Mouse (Mus musculus) intestine, postnatal 0 days (tissue): Measurements from ENCODE around the gene Prom1. TPM values are rescaled to one million over a fixed set of nuclear protein-coding genes. Genes with fewer than 3 reads are reported as not detected.

ENCODE experiments used
- ATAC-seq: fragments of 200-750 bp; cut with Nextera tagmentation; 2 replicates; pipeline ENCODE4 v1.8.0; 2017; ENCODE audit warnings: mild to moderate bottlenecking, moderate TSS enrichment, moderate library complexity
- H3K27ac ChIP-seq: fragments of 300-500 bp; sonication (generic); 2 replicates; pipeline ENCODE4 v1.5.1; 2014; ENCODE audit warnings: mild to moderate bottlenecking, low read depth, low read length, moderate library complexity
- H3K27me3 ChIP-seq: fragments of 300-500 bp; sonication (generic); replicated peaks from 2 replicates; pipeline ENCODE4 v1.6.1; 2014; ENCODE audit warnings: low read length, mixed read lengths; ENCODE audit not compliant: control insufficient read depth, insufficient read depth
- H3K36me3 ChIP-seq: fragments of 300-500 bp; sonication (generic); 2 replicates; pipeline ENCODE4 v1.6.1; 2014; ENCODE audit warnings: mild to moderate bottlenecking, moderate library complexity; ENCODE audit not compliant: control insufficient read depth, insufficient read depth
- H3K4me1 ChIP-seq: fragments of 300-500 bp; sonication (generic); replicated peaks from 2 replicates; pipeline ENCODE4 v1.6.1; 2014; ENCODE audit warnings: antibody characterized with exemption, low read length, mixed read lengths; ENCODE audit not compliant: control insufficient read depth, insufficient read depth
- H3K4me2 ChIP-seq: fragments of 300-500 bp; sonication (generic); replicated peaks from 2 replicates; pipeline ENCODE4 v1.6.1; 2014; ENCODE audit warnings: low read depth, mild to moderate bottlenecking, moderate library complexity
- H3K4me3 ChIP-seq: fragments of 300-500 bp; sonication (generic); 2 replicates; pipeline ENCODE4 v1.5.1; 2014; ENCODE audit warnings: low read depth, low read length
- H3K9ac ChIP-seq: fragments of 300-500 bp; sonication (generic); 2 replicates; pipeline ENCODE4 v1.6.1; 2014; ENCODE audit warnings: mild to moderate bottlenecking, low read depth, low read length
- H3K9me3 ChIP-seq: fragments of 300-500 bp; sonication (generic); 2 replicates; pipeline ENCODE4 v1.6.1; 2016; ENCODE audit warnings: mixed run types; ENCODE audit not compliant: control insufficient read depth
- CTCF ChIP-seq: sonication (generic); IDR thresholded peaks from 2 replicates; pipeline ENCODE4 v1.5.1; 2016; ENCODE audit warnings: low read depth, mild to moderate bottlenecking, control low read depth, antibody characterized with exemption, moderate library complexity
- WGBS: fragments of 180-500 bp; shearing (Covaris S2); extraction: QIAGEN DNeasy Blood & Tissue Kit; methylation state at CpG from one replicate; pipeline ENCODE4 v1.1.7; 2014; 5-methylcytosine and 5-hydroxymethylcytosine counted together
- polyA plus RNA-seq: library from polyadenylated mRNA; unstranded; fragments of >200 nt; fragmentation: Nextera tagmentation; extraction: Ambion mirVana; gene quantifications from 2 replicates; pipeline ENCODE4 v1.2.1, GENCODE M21; 2015

The Prom1 gene
- polyA plus RNA-seq, 1 experiment from 2014 or later: 14.0 TPM

GRCm38 (mm10) chr5:44103121-44103520 is 1.3 kb upstream of the Prom1 start:
- H3K9ac ChIP-seq: no peak overlapping the region
- H3K36me3 ChIP-seq: no peaks in the 10 kb centered on the region
- no peak overlapping the region for H3K4me2 ChIP-seq
- no peak for TF ChIP-seq CTCF
- 0 out of 2 replicates have a peak, but pooled peaks cover 4% of the 10 kb centered on the region for H3K4me1 ChIP-seq
- no peak overlapping the region for H3K4me3 ChIP-seq
- no peaks in the 10 kb centered on the region for H3K27me3 ChIP-seq
- H3K27ac ChIP-seq: no peak overlapping the region
- WGBS: 69% methylated on average over 7 of the region's 7 CpGs
- ATAC-seq: no peak
- no peaks in the 10 kb centered on the region for H3K9me3 ChIP-seq

DNA sequence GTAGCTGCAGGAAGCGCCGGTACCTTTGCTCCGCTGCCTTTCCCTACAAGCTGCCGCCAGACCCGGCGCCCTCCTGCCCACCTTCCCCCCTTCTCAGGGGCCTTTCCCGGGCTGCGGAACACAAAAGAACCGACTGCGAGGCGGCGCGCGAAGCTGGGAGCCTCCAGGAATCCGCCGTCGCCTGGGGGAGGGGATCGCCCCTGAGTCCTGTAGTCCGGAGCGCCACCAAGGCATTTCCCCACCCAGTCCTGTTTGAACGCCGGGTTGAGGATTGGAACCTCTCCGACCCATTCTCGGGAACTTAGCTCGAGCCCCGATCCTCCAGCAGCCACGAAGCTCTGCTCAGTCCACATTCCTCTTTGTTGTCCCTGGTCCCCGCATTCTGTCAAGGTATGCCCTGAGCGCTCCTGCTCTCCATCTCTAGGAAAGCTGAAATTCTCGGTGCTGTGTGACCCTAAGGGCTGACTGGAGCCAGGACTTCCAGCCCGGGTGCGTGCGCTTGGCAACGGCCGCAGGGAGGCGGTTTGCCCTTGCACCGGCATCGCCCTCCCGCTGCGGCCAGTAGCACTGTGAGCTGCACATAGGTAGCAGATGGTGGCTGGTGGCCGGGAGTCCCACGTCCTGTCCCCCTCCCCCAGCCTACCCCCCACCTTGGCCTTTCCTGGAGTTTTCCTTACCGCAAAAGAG is 1.1 kb downstream of the Prom1 start:
- Histone ChIP-seq H3K9ac (peak overlapping the region; percentile 57), H3K9me3 (no peaks in the 10 kb centered on the region), H3K36me3 (no peaks in the 10 kb centered on the region), H3K27ac (no peak overlapping the region; the same call in 1 of the 2 replicates), H3K27me3 (no peaks in the 10 kb centered on the region), H3K4me3 (peak overlapping the region; percentile 52), H3K4me1 (0 out of 2 replicates have a peak, but pooled peaks cover 4% of the 10 kb centered on the region), H3K4me2 (peak overlapping the region; percentile 94)
- peak; percentile 53 for TF ChIP-seq CTCF
- WGBS: under 1% methylated on average over 43 of the region's 43 CpGs
- ATAC-seq: 0 out of 2 replicates have a peak, but pooled peaks have one; percentile 39

- Histone ChIP-seq H3K4me1 (0 out of 2 replicates have a peak, but pooled peaks cover 4% of the 10 kb centered on the region), H3K4me3 (peak overlapping the region; percentile 52), H3K9ac (peak overlapping the region; percentile 57), H3K4me2 (peak overlapping the region; percentile 94), H3K9me3 (no peaks in the 10 kb centered on the region), H3K27me3 (no peaks in the 10 kb centered on the region), H3K36me3 (no peaks in the 10 kb centered on the region), H3K27ac (no peak overlapping the region)
- TF ChIP-seq CTCF: no peak
- 5% methylated on average over 12 of the region's 12 CpGs for WGBS
- no peak for ATAC-seq
Observed at GRCm38 (mm10) chr5:44100187-44100543, 1.7 kb downstream of the Prom1 start.

DNA sequence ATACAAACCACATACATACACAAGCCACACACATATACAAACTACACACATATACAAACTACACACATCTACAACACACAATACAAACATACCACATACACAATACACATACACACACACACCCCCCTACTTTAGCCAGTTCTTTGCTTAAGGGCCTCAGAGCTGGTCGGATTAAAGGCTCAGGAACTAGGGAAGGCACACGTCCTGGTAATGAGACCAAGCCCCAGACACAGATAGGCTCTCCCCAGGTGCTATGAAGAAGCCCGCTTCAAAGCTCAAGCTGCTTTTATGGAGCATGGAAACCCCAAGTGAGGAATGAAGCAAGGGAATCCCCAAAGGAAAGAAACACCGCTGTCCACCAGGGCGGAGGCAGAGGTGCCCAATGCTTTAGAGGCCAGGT is 4.8 kb downstream of the Prom1 start:
- H3K27ac ChIP-seq: no peak overlapping the region
- peaks cover 8% of the 10 kb centered on the region; the same call in 1 of the 2 replicates for H3K36me3 ChIP-seq
- ATAC-seq: no peak
- H3K9ac ChIP-seq: no peak overlapping the region
- H3K4me1 ChIP-seq: 0 out of 2 replicates have a peak, but pooled peaks cover 4% of the 10 kb centered on the region
- H3K9me3 ChIP-seq: no peaks in the 10 kb centered on the region
- H3K4me2 ChIP-seq: no peak overlapping the region
- 60% methylated on average over 5 of the region's 5 CpGs for WGBS
- H3K4me3 ChIP-seq: no peak overlapping the region
- peak; percentile 23; the same call in 1 of the 2 replicates for TF ChIP-seq CTCF
- H3K27me3 ChIP-seq: no peaks in the 10 kb centered on the region

GRCm38 (mm10) chr5:44096106-44096505 is 5.7 kb downstream of the Prom1 start:
- WGBS: 49% methylated on average over 10 of the region's 10 CpGs
- Histone ChIP-seq H3K4me3 (no peak overlapping the region), H3K9ac (no peak overlapping the region), H3K27me3 (no peaks in the 10 kb centered on the region), H3K4me1 (0 out of 2 replicates have a peak, but pooled peaks cover 4% of the 10 kb centered on the region), H3K27ac (no peak overlapping the region), H3K36me3 (peaks cover 8% of the 10 kb centered on the region; the same call in 1 of the 2 replicates), H3K9me3 (no peaks in the 10 kb centered on the region), H3K4me2 (0 out of 2 replicates have a peak overlapping the region, but pooled peaks have one; percentile 1)
- no peak for TF ChIP-seq CTCF
- ATAC-seq: no peak

GRCm38 (mm10) chr5:44095697-44096096 is 6.1 kb downstream of the Prom1 start:
- TF ChIP-seq CTCF: no peak
- H3K27me3 ChIP-seq: no peaks in the 10 kb centered on the region
- H3K9ac ChIP-seq: no peak overlapping the region
- no peaks in the 10 kb centered on the region for H3K9me3 ChIP-seq
- no peak overlapping the region for H3K4me3 ChIP-seq
- H3K4me2 ChIP-seq: no peak overlapping the region
- H3K4me1 ChIP-seq: 0 out of 2 replicates have a peak, but pooled peaks cover 4% of the 10 kb centered on the region
- no peak overlapping the region for H3K27ac ChIP-seq
- WGBS: 77% methylated on average over 7 of the region's 7 CpGs
- ATAC-seq: no peak
- peaks cover 8% of the 10 kb centered on the region; the same call in 1 of the 2 replicates for H3K36me3 ChIP-seq
